Mouse (Mus musculus) heart, embryonic 16.5 days (tissue): ENCODE data around the gene Gsdme. TPM values are rescaled to one million over a fixed set of nuclear protein-coding genes. Genes with fewer than 3 reads are reported as not detected.

Experiments used
- ATAC-seq: fragments of 200-750 bp; cut with Nextera tagmentation; replicated peaks from 2 replicates; pipeline ENCODE4 v1.8.0; 2017; ENCODE audit warnings: moderate number of reproducible peaks; ENCODE audit not compliant: insufficient read depth, low FRiP score; ENCODE audit errors: extremely low read depth
- H3K27ac ChIP-seq: fragments of 300-500 bp; sonication (generic); 2 replicates; pipeline ENCODE4 v1.5.1; 2014; ENCODE audit warnings: mild to moderate bottlenecking, low read length, control low read depth, moderate library complexity
- H3K27me3 ChIP-seq: fragments of 300-500 bp; sonication (generic); 2 replicates; pipeline ENCODE4 v1.6.1; 2014; ENCODE audit warnings: low read length, mixed read lengths; ENCODE audit not compliant: control insufficient read depth, insufficient read depth
- H3K36me3 ChIP-seq: fragments of 300-500 bp; sonication (generic); 2 replicates; pipeline ENCODE4 v1.6.1; 2014; ENCODE audit not compliant: control insufficient read depth, insufficient read depth
- H3K4me1 ChIP-seq: fragments of 300-500 bp; sonication (generic); 2 replicates; pipeline ENCODE4 v1.6.1; 2014; ENCODE audit warnings: low read length, mixed read lengths; ENCODE audit not compliant: control insufficient read depth, insufficient read depth
- H3K4me2 ChIP-seq: fragments of 300-500 bp; sonication (generic); 2 replicates; pipeline ENCODE4 v1.6.1; 2014; ENCODE audit warnings: low read depth, mild to moderate bottlenecking, control low read depth, low read length
- H3K4me3 ChIP-seq: fragments of 300-500 bp; sonication (generic); 2 replicates; pipeline ENCODE4 v1.5.1; 2014; ENCODE audit warnings: mild to moderate bottlenecking, control low read depth, low read length
- H3K9ac ChIP-seq: fragments of 300-500 bp; sonication (generic); 2 replicates; pipeline ENCODE4 v1.6.1; 2014; ENCODE audit warnings: low read length, control low read depth
- H3K9me3 ChIP-seq: fragments of 300-500 bp; sonication (generic); replicated peaks from 2 replicates; pipeline ENCODE4 v1.6.1; 2016; ENCODE audit warnings: low read length; ENCODE audit not compliant: control insufficient read depth
- WGBS: fragments of 180-500 bp; shearing (Covaris S2); extraction: QIAGEN DNeasy Blood & Tissue Kit; methylation state at CpG from one replicate; pipeline ENCODE4 v1.1.7; 2014; 5-methylcytosine and 5-hydroxymethylcytosine counted together
- polyA plus RNA-seq: library from polyadenylated mRNA; unstranded; fragments of >200 nt; fragmentation: Nextera tagmentation; extraction: Ambion mirVana; gene quantifications from 2 replicates; pipeline ENCODE4 v1.2.1, GENCODE M21; 2015

Gene Gsdme
- 33.5 and 37.7 TPM in 2 replicates for polyA plus RNA-seq

GRCm38 (mm10) chr6:50263670-50264069 is at the start of gene Gsdme:
Gsdme (minus strand) TSS chr6:50263862.
- Histone ChIP-seq H3K9ac (no peak within 1 kb of the TSS), H3K9me3 (no peaks in the 10 kb centered on the region), H3K4me2 (no peak within 1 kb of the TSS), H3K27me3 (no peaks in the 10 kb centered on the region), H3K36me3 (no peaks in the 10 kb centered on the region), H3K4me3 (no peak within 1 kb of the TSS), H3K27ac (no peak within 1 kb of the TSS), H3K4me1 (peaks cover 4% of the 10 kb centered on the region; the same call in 1 of the 2 replicates)
- no peak for ATAC-seq
- WGBS: 55% methylated on average over 6 of the region's 6 CpGs

GRCm38 (mm10) chr6:50312647-50313046 is 49.0 kb upstream of the Gsdme start:
- Histone ChIP-seq H3K27me3 (no peaks in the 10 kb centered on the region), H3K9me3 (no peaks in the 10 kb centered on the region), H3K4me2 (no peak overlapping the region), H3K9ac (no peak overlapping the region), H3K27ac (no peak overlapping the region), H3K4me1 (peaks cover 20% of the 10 kb centered on the region), H3K36me3 (peaks cover 5% of the 10 kb centered on the region), H3K4me3 (no peak overlapping the region)
- peak; percentile 66 for ATAC-seq
- WGBS: 33% methylated on average over 4 of the region's 4 CpGs

DNA sequence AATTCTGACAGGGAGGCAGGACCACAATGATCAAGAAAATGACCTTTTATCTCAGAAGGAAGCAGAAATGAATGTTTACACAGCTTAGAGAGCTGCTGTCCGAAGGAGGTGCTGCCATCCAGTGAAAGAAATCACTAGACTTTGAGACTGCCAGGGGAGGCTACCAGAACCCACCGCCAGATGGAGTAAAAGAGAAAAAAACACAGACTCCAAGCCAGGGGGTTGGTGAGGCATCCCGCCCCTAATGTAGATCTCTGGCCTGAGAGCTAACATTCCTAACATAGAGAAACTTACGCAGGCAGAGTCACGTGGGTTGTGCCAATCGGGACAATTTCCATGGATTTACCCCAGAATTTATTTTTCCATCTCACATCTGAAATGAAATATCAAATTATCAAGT is 45.4 kb upstream of the Gsdme start:
- Histone ChIP-seq H3K4me3 (no peak overlapping the region), H3K27ac (no peak overlapping the region), H3K27me3 (no peaks in the 10 kb centered on the region), H3K4me1 (peaks cover 7% of the 10 kb centered on the region), H3K9me3 (no peaks in the 10 kb centered on the region), H3K9ac (no peak overlapping the region), H3K4me2 (no peak overlapping the region), H3K36me3 (peaks cover 5% of the 10 kb centered on the region)
- 26% methylated on average over 6 of the region's 6 CpGs for WGBS
- ATAC-seq: 0 out of 2 replicates have a peak, but pooled peaks have one; percentile 25

- Histone ChIP-seq H3K9me3 (no peaks in the 10 kb centered on the region), H3K36me3 (peaks cover 9% of the 10 kb centered on the region), H3K4me1 (no peaks in the 10 kb centered on the region), H3K9ac (no peak overlapping the region), H3K4me3 (no peak overlapping the region), H3K27ac (no peak overlapping the region), H3K27me3 (no peaks in the 10 kb centered on the region), H3K4me2 (no peak overlapping the region)
- no peak for ATAC-seq
- whole genome bisulfite sequencing: 66% methylated on average over 4 of the region's 4 CpGs
These were observed 43.0 kb upstream of the Gsdme start for GRCm38 (mm10) chr6:50306625-50307024.

- WGBS: 57% methylated on average over 4 of the region's 4 CpGs
- no peaks in the 10 kb centered on the region for H3K9me3 ChIP-seq
- ATAC-seq: no peak
These were observed 41.4 kb upstream of the Gsdme start for GRCm38 (mm10) chr6:50304949-50305491.

DNA sequence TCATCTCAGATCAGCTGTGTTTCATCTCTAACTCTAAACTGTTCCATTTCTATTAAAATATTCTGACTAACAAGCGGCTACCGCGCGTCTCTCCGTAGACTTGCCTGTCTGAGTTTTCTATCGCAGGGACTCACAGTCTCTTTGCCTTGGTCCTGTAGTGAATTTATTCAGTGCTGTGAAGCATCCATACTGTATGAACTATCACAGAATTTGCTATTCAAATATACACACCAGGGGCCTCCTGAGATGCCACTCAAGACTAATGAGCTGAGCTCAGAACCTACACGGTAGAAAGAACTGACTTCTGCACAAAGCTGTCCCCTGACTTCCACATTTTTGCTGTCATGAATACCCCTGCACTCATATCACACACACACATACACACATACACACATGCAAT is 37.5 kb upstream of the Gsdme start:
- Histone ChIP-seq H3K36me3 (peaks cover 5% of the 10 kb centered on the region; the same call in 1 of the 2 replicates), H3K4me1 (peaks cover 2% of the 10 kb centered on the region; the same call in 1 of the 2 replicates), H3K4me2 (no peak overlapping the region), H3K9ac (no peak overlapping the region), H3K27me3 (no peaks in the 10 kb centered on the region), H3K4me3 (no peak overlapping the region), H3K27ac (no peak overlapping the region), H3K9me3 (no peaks in the 10 kb centered on the region)
- ATAC-seq: no peak
- WGBS: 91% methylated on average over 7 of the region's 7 CpGs

More at GRCm38 (mm10) chr6:50304949-50305491, 41.4 kb upstream of the Gsdme start:
- Histone ChIP-seq H3K4me3 (no peak overlapping the region), H3K27me3 (no peaks in the 10 kb centered on the region), H3K36me3 (peaks cover 11% of the 10 kb centered on the region), H3K4me2 (no peak overlapping the region), H3K27ac (no peak overlapping the region), H3K9ac (no peak overlapping the region), H3K4me1 (no peaks in the 10 kb centered on the region)

- no peak for ATAC-seq
- WGBS: 81% methylated on average over 6 of the region's 6 CpGs
- Histone ChIP-seq H3K27ac (no peak overlapping the region), H3K9ac (no peak overlapping the region), H3K4me1 (peaks cover 3% of the 10 kb centered on the region), H3K27me3 (no peaks in the 10 kb centered on the region), H3K36me3 (peaks cover 5% of the 10 kb centered on the region; the same call in 1 of the 2 replicates), H3K4me3 (no peak overlapping the region), H3K4me2 (no peak overlapping the region), H3K9me3 (no peaks in the 10 kb centered on the region)
These were observed 37.0 kb upstream of the Gsdme start for GRCm38 (mm10) chr6:50300622-50301021.

GRCm38 (mm10) chr6:50299071-50299470 is 35.4 kb upstream of the Gsdme start:
- peaks cover 5% of the 10 kb centered on the region; the same call in 1 of the 2 replicates for H3K36me3 ChIP-seq

DNA sequence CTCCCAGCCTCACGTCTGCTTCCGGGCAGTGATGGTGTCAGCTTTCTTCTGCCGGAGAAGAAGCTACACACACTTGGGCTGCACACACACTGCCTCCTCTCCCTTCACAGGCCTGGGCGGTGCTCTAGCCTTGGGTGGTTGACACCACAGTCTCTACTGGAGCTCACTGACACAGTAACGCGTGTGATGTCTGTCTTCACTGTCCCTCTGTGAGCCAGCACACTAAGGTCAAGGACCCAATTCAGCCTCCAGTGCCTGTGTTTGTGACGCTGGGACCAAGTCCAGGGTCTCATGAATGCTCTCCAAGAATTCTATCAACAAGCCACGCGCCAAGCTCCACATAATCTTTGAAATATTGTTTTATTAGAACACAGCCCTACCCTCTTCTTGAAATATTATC is 34.0 kb upstream of the Gsdme start:
- Histone ChIP-seq H3K9me3 (no peaks in the 10 kb centered on the region), H3K4me2 (no peak overlapping the region), H3K27ac (no peak overlapping the region), H3K4me3 (no peak overlapping the region), H3K27me3 (no peaks in the 10 kb centered on the region), H3K36me3 (peaks cover 2% of the 10 kb centered on the region; the same call in 1 of the 2 replicates), H3K4me1 (peaks cover 5% of the 10 kb centered on the region), H3K9ac (no peak overlapping the region)
- ATAC-seq: no peak
- WGBS: 90% methylated on average over 9 of the region's 9 CpGs

More at GRCm38 (mm10) chr6:50299071-50299470, 35.4 kb upstream of the Gsdme start:
- Histone ChIP-seq H3K4me1 (peaks cover 5% of the 10 kb centered on the region), H3K27me3 (no peaks in the 10 kb centered on the region), H3K9ac (no peak overlapping the region), H3K27ac (no peak overlapping the region), H3K4me3 (no peak overlapping the region), H3K9me3 (no peaks in the 10 kb centered on the region), H3K4me2 (no peak overlapping the region)
- no peak for ATAC-seq
- WGBS: 84% methylated on average over 7 of the region's 7 CpGs
